Mouse (Mus musculus) midbrain, embryonic 15.5 days (tissue): Measurements from ENCODE around the gene Ap1s2. TPM values are rescaled to one million over a fixed set of nuclear protein-coding genes. Genes with fewer than 3 reads are reported as not detected.

Experiments used
- ATAC-seq: fragments of 200-750 bp; cut with Nextera tagmentation; replicated peaks from 2 replicates; pipeline ENCODE4 v1.8.0; 2017; ENCODE audit warnings: moderate TSS enrichment
- H3K27ac ChIP-seq: fragments of 300-500 bp; sonication (generic); 2 replicates; pipeline ENCODE4 v1.5.1; 2015; ENCODE audit warnings: mild to moderate bottlenecking, inconsistent platforms
- H3K27me3 ChIP-seq: fragments of 300-500 bp; sonication (generic); replicated peaks from 2 replicates; pipeline ENCODE4 v1.6.1; 2015; ENCODE audit warnings: inconsistent platforms
- H3K36me3 ChIP-seq: fragments of 300-500 bp; sonication (generic); replicated peaks from 2 replicates; pipeline ENCODE4 v1.6.1; 2015; ENCODE audit warnings: inconsistent platforms
- H3K4me1 ChIP-seq: fragments of 300-500 bp; sonication (generic); 2 replicates; pipeline ENCODE4 v1.6.1; 2015; ENCODE audit warnings: inconsistent platforms
- H3K4me2 ChIP-seq: fragments of 300-500 bp; sonication (generic); 2 replicates; pipeline ENCODE4 v1.6.1; 2015; ENCODE audit warnings: inconsistent platforms, mild to moderate bottlenecking, moderate library complexity
- H3K4me3 ChIP-seq: fragments of 300-500 bp; sonication (generic); 2 replicates; pipeline ENCODE4 v1.5.1; 2015; ENCODE audit warnings: mild to moderate bottlenecking, inconsistent platforms
- H3K9ac ChIP-seq: fragments of 300-500 bp; sonication (generic); 2 replicates; pipeline ENCODE4 v1.6.1; 2015; ENCODE audit warnings: mild to moderate bottlenecking, inconsistent platforms
- H3K9me3 ChIP-seq: fragments of 300-500 bp; sonication (generic); 2 replicates; pipeline ENCODE4 v1.6.1; 2016; ENCODE audit warnings: inconsistent platforms
- WGBS: fragments of 180-500 bp; shearing (Covaris S2); methylation state at CpG from one replicate; pipeline ENCODE4 v1.1.7; 2015; ENCODE audit warnings: mixed read lengths; 5-methylcytosine and 5-hydroxymethylcytosine counted together
- polyA plus RNA-seq: library from polyadenylated mRNA; unstranded; fragments of >200 nt; fragmentation: Nextera tagmentation; extraction: Ambion mirVana; gene quantifications from 2 replicates; pipeline ENCODE4 v1.2.1, GENCODE M21; 2015

Gene Ap1s2
- polyA plus RNA-seq, 1 experiment from 2014 or later, result 101 TPM

DNA sequence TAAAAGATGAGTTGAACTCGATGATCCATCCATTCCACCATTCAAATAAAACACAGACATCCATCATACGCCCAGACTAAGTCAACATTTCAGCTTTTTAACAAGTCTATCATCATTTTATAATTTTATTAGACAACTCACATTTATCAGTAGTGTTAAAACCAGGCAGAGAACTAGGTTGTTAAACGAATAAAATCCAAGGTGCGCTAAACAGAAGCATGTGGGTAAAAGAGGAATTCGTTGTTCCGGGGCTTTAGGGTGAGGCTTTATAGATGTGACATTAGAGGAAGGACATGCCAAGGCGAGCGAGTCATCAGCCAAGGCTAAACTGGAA, 847 bp upstream of the Ap1s2 start:
- no peaks in the 10 kb centered on the region for H3K36me3 ChIP-seq
- peak overlapping the region; percentile 46 for H3K4me2 ChIP-seq
- no peak overlapping the region for H3K9ac ChIP-seq
- no peak for ATAC-seq
- peak overlapping the region; percentile 68 for H3K4me3 ChIP-seq
- H3K27ac ChIP-seq, result peak overlapping the region; percentile 89
- H3K4me1 ChIP-seq, result no peaks in the 10 kb centered on the region
- 23% methylated on average over 8 of the region's 8 CpGs for WGBS
- no peaks in the 10 kb centered on the region for H3K9me3 ChIP-seq
- no peaks in the 10 kb centered on the region; the same call in none of the 2 replicates for H3K27me3 ChIP-seq

DNA sequence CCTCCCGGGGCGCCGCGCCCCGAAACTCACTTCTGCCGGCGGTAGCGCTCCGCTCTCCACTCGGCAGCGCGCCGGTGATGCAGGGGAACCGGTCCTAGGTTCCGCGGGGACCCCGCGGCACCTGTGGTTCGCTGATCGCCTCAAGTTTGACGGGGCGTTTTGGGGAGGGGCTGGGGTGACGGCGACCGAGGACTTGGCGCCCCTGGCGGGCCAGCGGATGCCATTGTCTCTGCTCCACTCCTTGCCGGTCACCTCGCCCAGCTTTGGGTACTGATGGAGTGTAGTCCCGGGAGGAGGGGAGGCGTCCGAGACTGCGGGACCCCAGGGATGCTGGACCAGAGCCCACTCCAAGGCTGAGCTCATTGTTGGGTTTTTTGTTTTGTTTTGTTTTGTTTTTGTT, 564 bp downstream of the Ap1s2 start:
- WGBS, result 19% methylated on average over 34 of the region's 34 CpGs
- H3K27me3 ChIP-seq, result no peaks in the 10 kb centered on the region; the same call in 1 of the 2 replicates
- no peaks in the 10 kb centered on the region for H3K9me3 ChIP-seq
- peak overlapping the region; percentile 68 for H3K4me3 ChIP-seq
- peak overlapping the region; percentile 89 for H3K27ac ChIP-seq
- H3K4me1 ChIP-seq, result no peaks in the 10 kb centered on the region
- peak overlapping the region; percentile 49 for H3K4me2 ChIP-seq
- no peaks in the 10 kb centered on the region for H3K36me3 ChIP-seq
- H3K9ac ChIP-seq, result peak overlapping the region; percentile 55
- peak; percentile 44 for ATAC-seq

DNA sequence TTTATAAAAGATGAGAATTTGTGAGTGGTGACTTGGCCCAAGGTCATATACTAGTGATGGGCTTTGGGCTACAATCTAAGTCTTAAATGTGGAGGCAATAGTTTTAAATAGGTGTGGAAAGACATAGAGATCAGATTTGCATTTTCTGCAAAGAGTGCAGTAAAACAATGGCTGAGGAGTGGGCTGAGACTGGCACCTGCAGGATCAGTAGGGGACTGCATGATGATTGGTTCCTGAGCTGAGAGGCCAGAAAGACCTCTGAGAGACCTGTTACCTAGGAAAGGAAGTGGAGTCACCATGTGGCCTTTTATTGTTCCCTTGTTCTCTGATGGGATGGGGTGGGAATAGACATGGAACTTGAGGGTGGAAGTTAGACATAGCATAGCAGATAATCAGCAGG, 4.0 kb downstream of the Ap1s2 start:
- Histone ChIP-seq H3K4me1 (no peaks in the 10 kb centered on the region), H3K36me3 (no peaks in the 10 kb centered on the region), H3K9me3 (no peaks in the 10 kb centered on the region), H3K27me3 (no peaks in the 10 kb centered on the region), H3K4me2 (no peak overlapping the region), H3K4me3 (no peak overlapping the region), H3K9ac (no peak overlapping the region), H3K27ac (no peak overlapping the region)
- no peak for ATAC-seq

DNA sequence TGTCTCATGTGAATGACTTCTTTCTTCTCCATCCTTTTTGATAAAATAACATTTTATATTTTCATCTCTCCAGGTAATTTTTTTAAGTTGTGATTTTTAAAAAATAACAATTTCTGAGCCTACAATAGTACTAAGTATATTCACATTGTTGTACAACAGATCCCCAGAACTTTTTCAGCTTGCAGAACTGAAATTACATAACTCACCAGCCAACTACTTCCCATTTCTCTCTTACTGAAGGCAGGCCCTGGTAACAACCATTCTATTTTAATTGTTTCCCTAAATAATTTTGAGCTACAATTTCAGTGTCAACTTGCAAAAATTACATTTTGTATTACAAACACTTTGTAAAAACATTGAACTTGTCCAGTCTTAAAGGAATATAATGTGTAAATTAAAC, 20.7 kb downstream of the Ap1s2 start:
- Histone ChIP-seq H3K4me3 (no peak overlapping the region), H3K4me1 (no peaks in the 10 kb centered on the region), H3K9ac (no peak overlapping the region), H3K27me3 (no peaks in the 10 kb centered on the region; the same call in 1 of the 2 replicates), H3K27ac (no peak overlapping the region), H3K9me3 (no peaks in the 10 kb centered on the region), H3K36me3 (no peaks in the 10 kb centered on the region), H3K4me2 (no peak overlapping the region)
- no peak for ATAC-seq

DNA sequence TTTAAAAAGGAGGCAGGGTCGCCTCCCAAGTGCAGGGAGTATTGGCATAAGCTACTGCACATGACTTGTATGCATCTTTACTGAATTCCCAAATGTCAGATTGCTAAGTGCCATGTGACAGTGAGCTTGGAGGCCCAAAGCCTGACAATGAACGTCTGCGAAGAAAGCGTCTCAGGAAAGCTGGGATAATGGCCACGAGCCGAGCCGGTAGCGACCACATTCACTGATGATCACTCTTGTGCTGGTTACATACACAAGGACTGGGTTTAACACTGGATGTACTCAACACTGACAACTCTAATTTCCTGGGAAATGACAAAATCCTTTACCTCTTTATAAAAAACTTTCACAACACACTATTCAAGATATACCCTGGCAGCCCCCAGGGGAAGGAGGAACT, 25.9 kb downstream of the Ap1s2 start:
- Histone ChIP-seq H3K36me3 (no peaks in the 10 kb centered on the region), H3K9me3 (no peaks in the 10 kb centered on the region), H3K4me2 (no peak overlapping the region), H3K4me3 (no peak overlapping the region), H3K9ac (no peak overlapping the region), H3K27ac (no peak overlapping the region), H3K4me1 (no peaks in the 10 kb centered on the region), H3K27me3 (no peaks in the 10 kb centered on the region; the same call in 1 of the 2 replicates)
- no peak for ATAC-seq
- WGBS, result 85% methylated on average over 8 of the region's 8 CpGs

DNA sequence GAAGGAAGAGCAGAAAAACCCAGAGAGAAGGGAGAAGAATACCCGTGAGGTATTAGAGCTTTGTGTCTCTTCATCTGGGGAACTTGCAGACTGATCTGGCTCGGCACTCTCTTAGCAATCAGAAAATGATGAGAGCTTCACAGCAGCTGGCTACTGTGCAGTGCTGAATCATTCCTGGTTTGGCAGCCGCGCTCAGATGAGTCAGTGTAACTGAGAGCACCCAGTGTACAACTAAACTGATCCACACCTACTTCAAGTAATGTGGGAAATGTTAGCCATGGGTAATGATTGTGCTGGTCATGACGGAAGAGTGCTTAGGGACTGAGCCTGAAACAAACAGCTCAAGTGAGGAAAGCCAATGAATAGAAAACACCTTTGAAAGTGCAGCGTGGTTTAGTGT, 29.8 kb downstream of the Ap1s2 start:
- no peaks in the 10 kb centered on the region for H3K36me3 ChIP-seq
- H3K27me3 ChIP-seq, result no peaks in the 10 kb centered on the region; the same call in 1 of the 2 replicates
- H3K4me2 ChIP-seq, result no peak overlapping the region
- 91% methylated on average over 6 of the region's 6 CpGs for WGBS
- no peaks in the 10 kb centered on the region for H3K9me3 ChIP-seq
- no peak overlapping the region for H3K27ac ChIP-seq
- no peak for ATAC-seq
- H3K9ac ChIP-seq, result no peak overlapping the region
- H3K4me1 ChIP-seq, result no peaks in the 10 kb centered on the region
- H3K4me3 ChIP-seq, result no peak overlapping the region

DNA sequence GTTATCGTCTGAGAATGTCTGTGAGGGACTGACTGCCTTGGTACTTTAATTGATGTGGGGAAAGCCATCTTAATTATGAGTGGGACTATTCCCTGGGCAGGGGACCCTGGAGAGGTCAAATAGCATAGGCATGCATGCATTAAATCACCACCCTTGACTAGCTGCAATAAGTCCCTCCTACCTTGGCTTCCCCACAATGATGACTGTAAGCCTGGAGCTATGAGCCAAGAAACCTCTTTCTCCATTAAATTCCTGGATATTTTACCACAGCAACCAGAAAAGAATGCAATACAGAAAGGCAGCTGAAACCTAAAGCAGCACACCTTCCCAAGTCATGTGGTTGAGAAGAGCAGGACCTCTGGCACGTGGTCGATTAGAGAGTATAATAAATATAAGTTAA, 35.6 kb downstream of the Ap1s2 start:
- WGBS, result 92% methylated on average over 3 of the region's 3 CpGs
- Histone ChIP-seq H3K4me1 (no peaks in the 10 kb centered on the region), H3K9me3 (no peaks in the 10 kb centered on the region), H3K4me3 (no peak overlapping the region), H3K4me2 (no peak overlapping the region), H3K27me3 (no peaks in the 10 kb centered on the region; the same call in 1 of the 2 replicates), H3K36me3 (no peaks in the 10 kb centered on the region), H3K9ac (no peak overlapping the region), H3K27ac (no peak overlapping the region)
- ATAC-seq, result no peak

DNA sequence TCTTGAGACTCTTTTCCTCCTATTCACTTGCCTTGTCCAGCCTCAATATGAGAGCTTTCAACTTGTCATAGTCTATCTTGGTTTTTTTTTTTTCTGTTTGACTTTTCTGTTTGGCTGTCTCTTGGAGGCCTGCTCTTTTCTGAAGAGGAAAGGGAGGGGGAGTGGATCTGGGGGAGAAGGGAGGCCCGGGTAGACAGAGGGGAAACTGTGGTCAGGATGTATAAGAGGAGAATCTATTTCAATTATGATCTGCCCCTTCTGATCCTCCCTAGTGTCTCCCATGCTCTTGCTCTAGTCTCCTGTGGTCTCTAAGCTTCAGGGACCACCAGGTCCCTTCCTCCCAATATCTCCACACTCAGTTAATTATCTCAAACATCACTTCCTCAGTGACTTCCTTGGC, 42.8 kb downstream of the Ap1s2 start:
- ATAC-seq, result no peak
- Histone ChIP-seq H3K27ac (no peak overlapping the region), H3K4me2 (no peak overlapping the region), H3K4me3 (no peak overlapping the region), H3K27me3 (no peaks in the 10 kb centered on the region), H3K9me3 (no peaks in the 10 kb centered on the region), H3K4me1 (no peaks in the 10 kb centered on the region), H3K36me3 (peaks cover 5% of the 10 kb centered on the region; the same call in 1 of the 2 replicates), H3K9ac (no peak overlapping the region)
- WGBS, result 67% methylated on average over 1 of the region's 1 CpGs

DNA sequence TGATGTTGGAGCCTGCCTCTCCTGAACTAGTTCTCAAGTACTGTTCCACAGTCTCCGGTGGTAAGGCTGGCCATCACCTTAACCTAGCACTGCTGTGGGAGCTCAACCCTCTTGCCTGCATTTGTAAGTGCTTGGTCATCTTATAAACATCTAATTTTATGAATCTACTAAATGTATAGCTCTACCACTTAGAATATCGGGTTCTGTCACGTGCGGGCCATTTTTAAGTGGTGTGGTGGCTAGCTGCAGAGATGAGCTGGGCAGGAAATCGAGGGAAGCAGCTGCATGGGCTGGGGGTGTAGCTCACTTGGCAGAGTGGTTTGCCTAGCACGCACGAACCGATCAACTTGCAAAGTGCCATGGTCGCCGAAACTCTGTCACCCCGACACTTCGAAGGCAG, 48.6 kb downstream of the Ap1s2 start:
- H3K27me3 ChIP-seq, result no peaks in the 10 kb centered on the region

DNA sequence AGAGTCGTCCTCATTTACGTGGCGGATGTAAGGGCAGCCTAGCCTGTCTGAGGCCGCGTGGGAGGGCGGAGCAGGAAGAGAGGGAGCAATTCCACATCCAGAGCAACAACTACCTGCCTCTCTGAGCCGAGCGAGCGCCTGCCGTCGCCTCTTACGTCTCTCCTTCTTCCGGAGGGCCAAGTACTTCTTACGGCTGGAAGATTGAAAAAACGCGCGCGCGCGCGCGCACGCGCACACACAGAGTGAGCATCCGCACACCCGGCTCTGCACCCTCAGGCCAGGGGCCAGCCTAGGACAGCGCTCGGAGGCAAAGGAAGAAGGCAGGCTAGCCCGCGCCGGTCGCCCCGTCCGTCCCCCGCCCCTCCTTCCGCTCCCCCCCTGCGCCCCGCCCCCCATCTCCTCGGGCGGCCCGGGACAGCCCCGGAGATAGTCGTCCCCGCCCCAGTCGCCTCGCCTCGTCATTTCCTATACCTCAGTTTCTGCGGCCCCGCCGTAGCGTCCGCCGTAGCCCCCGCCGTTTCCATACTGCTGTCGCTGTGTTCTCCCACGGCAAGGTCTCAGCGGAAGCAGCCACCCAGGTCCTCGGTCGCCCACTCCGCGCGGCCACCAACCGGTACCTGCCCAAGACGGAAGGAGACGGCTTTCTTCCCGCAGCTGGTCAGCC, 49.1 kb downstream of the Ap1s2 start:
- Histone ChIP-seq H3K4me3 (peak overlapping the region; percentile 64), H3K27ac (peak overlapping the region; percentile 94), H3K27me3 (no peaks in the 10 kb centered on the region), H3K4me1 (peaks cover 5% of the 10 kb centered on the region), H3K9me3 (no peaks in the 10 kb centered on the region), H3K4me2 (peak overlapping the region; percentile 58), H3K36me3 (peaks cover 5% of the 10 kb centered on the region; the same call in 1 of the 2 replicates), H3K9ac (peak overlapping the region; percentile 80)
- 25% methylated on average over 43 of the region's 67 CpGs for WGBS
- ATAC-seq, result peak; percentile 96

More for the DNA sequence above, 48.6 kb downstream of the Ap1s2 start:
- Histone ChIP-seq H3K4me3 (peak overlapping the region; percentile 64), H3K36me3 (peaks cover 5% of the 10 kb centered on the region; the same call in 1 of the 2 replicates), H3K9me3 (no peaks in the 10 kb centered on the region), H3K4me1 (peaks cover 5% of the 10 kb centered on the region), H3K9ac (peak overlapping the region; percentile 80; the same call in 1 of the 2 replicates), H3K27ac (0 out of 2 replicates have a peak overlapping the region, but pooled peaks have one; percentile 94), H3K4me2 (peak overlapping the region; percentile 58)
- peak; percentile 21 for ATAC-seq
- 37% methylated on average over 12 of the region's 12 CpGs for WGBS

DNA sequence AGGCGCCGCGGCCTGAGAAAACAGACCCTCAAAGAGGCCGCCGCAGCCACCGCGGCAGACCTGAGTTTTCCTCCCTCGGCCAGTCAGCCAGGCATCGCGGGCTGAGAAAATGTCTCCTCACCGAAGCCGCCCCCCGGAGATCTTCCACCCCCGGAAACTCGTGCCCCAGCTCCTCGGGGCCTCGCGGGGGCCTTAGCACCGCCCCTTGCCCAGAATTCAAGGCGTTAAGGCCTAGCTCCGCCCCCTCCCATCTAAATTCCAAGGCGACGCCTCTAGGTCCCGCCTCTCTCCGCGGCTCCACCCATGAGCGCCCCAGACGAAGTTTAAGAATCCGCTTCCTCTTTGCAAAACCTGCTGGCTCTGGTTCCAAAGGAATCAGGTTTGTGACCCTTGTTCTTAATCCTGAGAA, 49.7 kb downstream of the Ap1s2 start, which contains the start of gene Zrsr2:
TSS of gene Zrsr2 (minus strand) at position 195 of the 409 bp plus-strand sequence.
- Histone ChIP-seq H3K4me2 (peak within 1 kb of the TSS; percentile 58), H3K27me3 (no peaks in the 10 kb centered on the region), H3K9ac (peak within 1 kb of the TSS; percentile 80), H3K4me3 (peak within 1 kb of the TSS; percentile 64), H3K4me1 (peaks cover 5% of the 10 kb centered on the region), H3K27ac (peak within 1 kb of the TSS; percentile 94), H3K9me3 (no peaks in the 10 kb centered on the region), H3K36me3 (no peaks in the 10 kb centered on the region)
- WGBS, result 19% methylated on average over 29 of the region's 29 CpGs
- ATAC-seq, result peak; percentile 98

DNA sequence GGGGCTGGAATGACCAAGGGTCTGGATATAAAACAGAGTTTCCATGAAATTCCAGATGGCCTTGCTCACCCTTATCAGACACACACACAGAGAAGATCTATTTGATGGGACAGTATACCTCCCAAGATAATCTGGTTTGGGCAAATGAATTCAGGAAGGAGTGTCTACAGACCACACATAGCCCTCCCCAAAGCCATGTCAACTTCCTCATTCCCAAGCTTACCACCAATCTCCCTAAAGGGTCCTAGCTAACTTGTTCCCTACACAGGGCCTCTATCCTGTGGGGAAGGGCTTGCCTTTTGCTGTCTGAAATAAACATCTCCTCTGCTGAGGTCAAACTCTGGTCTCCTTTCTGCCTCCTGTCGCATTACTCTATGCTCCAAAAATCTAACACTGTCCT, 72.3 kb downstream of the Ap1s2 start:
- WGBS, result 98% methylated on average over 1 of the region's 1 CpGs
- no peaks in the 10 kb centered on the region for H3K9me3 ChIP-seq
- no peaks in the 10 kb centered on the region for H3K4me1 ChIP-seq
- H3K4me3 ChIP-seq, result no peak overlapping the region
- no peak for ATAC-seq
- H3K27ac ChIP-seq, result no peak overlapping the region
- no peak overlapping the region for H3K9ac ChIP-seq
- H3K27me3 ChIP-seq, result peaks cover 2% of the 10 kb centered on the region; the same call in 1 of the 2 replicates
- H3K4me2 ChIP-seq, result no peak overlapping the region
- no peaks in the 10 kb centered on the region for H3K36me3 ChIP-seq

DNA sequence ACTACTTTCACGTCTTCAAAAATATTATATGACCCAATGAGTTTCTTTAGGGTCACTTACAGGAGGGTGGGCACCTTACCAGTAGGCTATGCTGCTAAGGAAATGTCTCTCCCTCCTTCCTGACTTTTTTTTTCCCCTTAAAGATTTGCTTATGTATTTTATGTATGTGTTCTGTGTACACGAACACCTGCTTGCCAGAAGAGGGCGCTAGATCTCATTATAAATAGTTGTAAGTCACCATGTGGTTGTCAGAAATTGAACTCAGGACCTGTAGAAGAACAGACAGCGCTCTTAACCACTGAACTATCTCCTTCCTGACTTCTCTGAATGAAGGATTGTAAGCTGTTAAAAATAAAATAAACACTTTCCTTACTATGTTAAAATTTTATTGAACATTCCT, 72.7 kb downstream of the Ap1s2 start:
- Histone ChIP-seq H3K27me3 (peaks cover 2% of the 10 kb centered on the region; the same call in 1 of the 2 replicates), H3K27ac (no peak overlapping the region), H3K4me2 (no peak overlapping the region), H3K9ac (no peak overlapping the region), H3K9me3 (no peaks in the 10 kb centered on the region), H3K36me3 (no peaks in the 10 kb centered on the region), H3K4me3 (no peak overlapping the region), H3K4me1 (no peaks in the 10 kb centered on the region)
- WGBS, result 53% methylated on average over 4 of the region's 4 CpGs
- no peak for ATAC-seq
